Mouse (Mus musculus) liver, embryonic 13.5 days (tissue): ENCODE results near the gene Arl5a. TPM values are rescaled to one million over a fixed set of nuclear protein-coding genes. Genes with fewer than 3 reads are reported as not detected.

Experiments used
- ATAC-seq: fragments of 200-750 bp; cut with Nextera tagmentation; 2 replicates; pipeline ENCODE4 v1.8.0; 2017; ENCODE audit warnings: low read depth, mild to moderate bottlenecking, moderate number of reproducible peaks, moderate library complexity
- DNase-seq: peaks from one replicate; pipeline ENCODE4 v3.0.0; 2022
- H3K27ac ChIP-seq: fragments of 300-500 bp; sonication (generic); 2 replicates; pipeline ENCODE4 v1.5.1; 2015; ENCODE audit warnings: moderate library complexity, mild to moderate bottlenecking, inconsistent platforms
- H3K27me3 ChIP-seq: fragments of 300-500 bp; sonication (generic); 2 replicates; pipeline ENCODE4 v1.6.1; 2015; ENCODE audit warnings: mild to moderate bottlenecking, inconsistent platforms
- H3K36me3 ChIP-seq: fragments of 300-500 bp; sonication (generic); 2 replicates; pipeline ENCODE4 v1.6.1; 2015; ENCODE audit warnings: mild to moderate bottlenecking, inconsistent platforms
- H3K4me1 ChIP-seq: fragments of 300-500 bp; sonication (generic); replicated peaks from 2 replicates; pipeline ENCODE4 v1.6.1; 2015; ENCODE audit warnings: inconsistent platforms
- H3K4me2 ChIP-seq: fragments of 300-500 bp; sonication (generic); 2 replicates; pipeline ENCODE4 v1.6.1; 2015; ENCODE audit warnings: inconsistent platforms, mild to moderate bottlenecking, moderate library complexity
- H3K4me3 ChIP-seq: fragments of 300-500 bp; sonication (generic); replicated peaks from 2 replicates; pipeline ENCODE4 v1.5.1; 2015; ENCODE audit warnings: mild to moderate bottlenecking, inconsistent platforms
- H3K9ac ChIP-seq: fragments of 300-500 bp; sonication (generic); 2 replicates; pipeline ENCODE4 v1.6.1; 2015; ENCODE audit warnings: mild to moderate bottlenecking, inconsistent platforms
- H3K9me3 ChIP-seq: fragments of 300-500 bp; sonication (generic); replicated peaks from 2 replicates; pipeline ENCODE4 v1.6.1; 2016; ENCODE audit warnings: inconsistent platforms
- WGBS: fragments of 180-500 bp; shearing (Covaris S2); methylation state at CpG from one replicate; pipeline ENCODE4 v1.1.7; 2015; ENCODE audit not compliant: insufficient replicate concordance; 5-methylcytosine and 5-hydroxymethylcytosine counted together
- polyA plus RNA-seq: library from polyadenylated mRNA; unstranded; fragments of >200 nt; fragmentation: Nextera tagmentation; extraction: Ambion mirVana; gene quantifications from 2 replicates; pipeline ENCODE4 v1.2.1, GENCODE M21; 2015

Gene Arl5a
- polyA plus RNA-seq, 1 experiment from 2014 or later = 26.1 TPM

DNA sequence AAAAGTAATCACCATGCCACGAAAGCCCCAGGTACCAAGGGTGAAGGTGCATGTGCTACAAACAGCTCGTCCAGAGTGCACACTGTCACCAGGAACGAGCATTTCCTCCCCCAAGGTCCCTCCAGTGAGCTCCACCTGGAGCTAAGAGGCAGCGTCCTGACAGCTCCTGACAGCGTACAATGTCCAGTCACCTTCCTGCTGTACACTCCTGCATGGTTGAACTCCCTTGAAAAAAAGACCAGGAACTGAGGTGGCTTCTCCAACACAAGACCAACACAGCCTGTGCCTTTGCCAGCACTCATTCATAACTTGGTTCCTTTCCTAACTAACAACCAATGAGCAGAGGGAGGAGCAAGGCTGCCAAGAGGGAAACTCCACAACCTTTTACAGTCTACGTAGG is 3.5 kb downstream of the Arl5a start:
- peak overlapping the region; percentile 21 for H3K4me3 ChIP-seq
- WGBS = 38% methylated on average over 6 of the region's 6 CpGs
- peak overlapping the region; percentile 44; the same call in 1 of the 2 replicates for H3K9ac ChIP-seq
- DNase-seq (no peak), ATAC-seq (no peak)
- H3K27ac ChIP-seq = peak overlapping the region; percentile 20; the same call in 1 of the 2 replicates
- peaks cover 10% of the 10 kb centered on the region for H3K36me3 ChIP-seq
- peak overlapping the region; percentile 75 for H3K4me2 ChIP-seq
- H3K27me3 ChIP-seq = no peaks in the 10 kb centered on the region
- H3K4me1 ChIP-seq = peaks cover 63% of the 10 kb centered on the region
- H3K9me3 ChIP-seq = no peaks in the 10 kb centered on the region

DNA sequence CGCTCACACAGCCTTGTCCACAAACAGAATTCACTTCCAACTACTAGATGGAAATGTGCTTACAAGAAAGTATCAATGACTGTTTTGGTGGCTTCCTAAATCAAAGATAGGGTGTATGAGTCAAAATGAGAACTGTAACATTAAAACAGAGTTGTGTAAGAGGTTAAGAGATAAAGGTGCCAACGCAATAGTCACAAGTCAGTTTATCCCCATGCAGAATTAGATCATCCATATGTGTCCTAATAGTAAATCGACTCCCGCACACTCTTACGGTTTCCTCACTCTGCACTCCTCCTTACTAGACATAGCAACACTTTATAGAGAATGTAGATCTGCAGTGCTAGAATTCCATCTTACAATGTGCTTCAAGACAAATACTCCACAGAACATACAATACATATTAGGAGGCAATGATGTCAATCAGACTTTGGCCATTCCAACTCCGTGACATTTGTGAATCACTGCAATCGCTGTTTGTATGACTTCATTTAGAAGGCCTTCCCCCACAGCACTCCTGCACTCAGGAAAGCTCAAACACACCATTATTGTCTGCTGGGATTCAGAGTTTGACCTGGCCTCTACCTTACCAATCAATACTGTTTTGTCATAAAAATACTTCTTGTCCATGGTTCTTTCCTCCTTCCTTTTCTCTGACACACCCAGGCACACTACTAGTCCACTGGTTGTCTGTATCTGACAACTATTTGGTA is 4.5 kb downstream of the Arl5a start:
- ATAC-seq (no peak), DNase-seq (no peak)
- no peaks in the 10 kb centered on the region for H3K9me3 ChIP-seq
- peaks cover 20% of the 10 kb centered on the region for H3K36me3 ChIP-seq
- no peak overlapping the region for H3K27ac ChIP-seq
- peaks cover 53% of the 10 kb centered on the region for H3K4me1 ChIP-seq
- H3K27me3 ChIP-seq = no peaks in the 10 kb centered on the region
- WGBS = 74% methylated on average over 7 of the region's 7 CpGs
- H3K9ac ChIP-seq = no peak overlapping the region
- H3K4me2 ChIP-seq = 0 out of 2 replicates have a peak overlapping the region, but pooled peaks have one; percentile 6
- no peak overlapping the region for H3K4me3 ChIP-seq

DNA sequence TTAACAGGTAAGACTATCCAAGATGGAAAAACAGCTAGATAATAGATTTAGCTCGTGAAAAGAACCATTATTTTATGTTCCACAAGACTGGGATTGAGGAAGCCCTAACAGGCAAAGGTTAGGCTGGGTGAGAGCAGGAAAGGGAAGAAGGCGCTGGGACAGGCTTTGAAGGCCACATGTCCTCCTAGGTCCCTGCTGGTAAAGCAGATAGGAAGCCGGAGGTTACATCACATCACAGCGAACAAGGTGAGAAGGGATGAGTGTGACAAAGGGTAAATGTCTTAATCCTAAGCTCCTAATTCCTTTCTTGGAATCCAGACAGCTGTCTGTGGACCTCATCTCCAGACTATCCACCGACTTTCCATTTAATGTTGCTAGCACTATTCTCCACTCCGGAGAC is 5.4 kb downstream of the Arl5a start:
- DNase-seq = no peak
- Histone ChIP-seq H3K27me3 (no peaks in the 10 kb centered on the region), H3K9ac (no peak overlapping the region), H3K4me2 (no peak overlapping the region), H3K4me3 (no peak overlapping the region), H3K27ac (no peak overlapping the region), H3K4me1 (peaks cover 53% of the 10 kb centered on the region), H3K9me3 (no peaks in the 10 kb centered on the region), H3K36me3 (peaks cover 23% of the 10 kb centered on the region)
- 48% methylated on average over 6 of the region's 6 CpGs for WGBS
- ATAC-seq = no peak

DNA sequence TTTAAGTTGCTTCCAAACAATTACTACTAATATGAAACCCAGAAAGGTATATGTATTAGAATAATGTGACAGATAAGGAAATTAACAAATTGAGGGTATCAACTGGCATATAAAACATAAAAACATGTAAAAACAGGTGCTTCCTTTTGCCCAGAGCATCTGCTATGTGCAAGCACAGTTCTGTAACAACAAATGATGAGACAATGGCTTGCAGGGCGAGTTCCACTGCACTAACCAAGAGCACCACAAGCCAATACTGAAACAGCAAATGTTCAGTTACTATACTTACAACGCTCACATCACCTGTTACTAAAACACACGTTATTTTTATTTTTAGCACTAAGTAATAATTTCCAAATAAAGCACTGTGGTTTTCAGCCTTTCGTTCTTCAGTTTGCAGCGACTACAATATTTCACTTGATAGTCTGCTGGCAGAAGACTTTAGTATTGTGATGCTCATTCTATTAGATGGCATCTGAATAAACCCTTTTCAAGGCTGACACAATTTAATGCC is 12.1 kb downstream of the Arl5a start:
- H3K36me3 ChIP-seq = peaks cover 68% of the 10 kb centered on the region
- 86% methylated on average over 5 of the region's 5 CpGs for WGBS

GRCm38 (mm10) chr2:52406480-52406879 is 18.2 kb downstream of the Arl5a start:
- WGBS = 69% methylated on average over 1 of the region's 1 CpGs
- no peak overlapping the region for H3K9ac ChIP-seq
- no peak overlapping the region for H3K4me3 ChIP-seq
- no peak overlapping the region for H3K4me2 ChIP-seq
- H3K27ac ChIP-seq = no peak overlapping the region
- peaks cover 82% of the 10 kb centered on the region for H3K36me3 ChIP-seq
- H3K9me3 ChIP-seq = peaks cover 17% of the 10 kb centered on the region
- H3K27me3 ChIP-seq = no peaks in the 10 kb centered on the region
- DNase-seq (no peak), ATAC-seq (no peak)
- no peaks in the 10 kb centered on the region for H3K4me1 ChIP-seq

More for the DNA sequence above, 12.1 kb downstream of the Arl5a start:
- ATAC-seq (no peak), DNase-seq (no peak)
- Histone ChIP-seq H3K4me1 (0 out of 2 replicates have a peak, but pooled peaks cover under 1% of the 10 kb centered on the region), H3K27ac (no peak overlapping the region), H3K9me3 (peaks cover 20% of the 10 kb centered on the region), H3K9ac (no peak overlapping the region), H3K4me2 (no peak overlapping the region), H3K4me3 (no peak overlapping the region), H3K27me3 (no peaks in the 10 kb centered on the region)

- H3K9ac ChIP-seq = no peak overlapping the region
- H3K27me3 ChIP-seq = no peaks in the 10 kb centered on the region
- no peak overlapping the region for H3K27ac ChIP-seq
- no peak overlapping the region for H3K4me3 ChIP-seq
- 85% methylated on average over 5 of the region's 5 CpGs for WGBS
- DNase-seq (no peak), ATAC-seq (no peak)
- peaks cover 72% of the 10 kb centered on the region for H3K36me3 ChIP-seq
- no peak overlapping the region for H3K4me2 ChIP-seq
- peaks cover 6% of the 10 kb centered on the region for H3K9me3 ChIP-seq
- no peaks in the 10 kb centered on the region for H3K4me1 ChIP-seq
Measured at GRCm38 (mm10) chr2:52405238-52405637, 19.5 kb downstream of the Arl5a start.

GRCm38 (mm10) chr2:52394529-52394928 is 30.2 kb downstream of the Arl5a start:
- H3K36me3 ChIP-seq = peaks cover 6% of the 10 kb centered on the region
- H3K27ac ChIP-seq = no peak overlapping the region
- no peak overlapping the region for H3K4me3 ChIP-seq
- H3K4me2 ChIP-seq = no peak overlapping the region
- H3K4me1 ChIP-seq = peaks cover 3% of the 10 kb centered on the region; the same call in 1 of the 2 replicates
- H3K9me3 ChIP-seq = no peaks in the 10 kb centered on the region
- H3K9ac ChIP-seq = no peak overlapping the region
- ATAC-seq (no peak), DNase-seq (no peak)
- WGBS = 73% methylated on average over 5 of the region's 5 CpGs
- no peaks in the 10 kb centered on the region for H3K27me3 ChIP-seq

DNA sequence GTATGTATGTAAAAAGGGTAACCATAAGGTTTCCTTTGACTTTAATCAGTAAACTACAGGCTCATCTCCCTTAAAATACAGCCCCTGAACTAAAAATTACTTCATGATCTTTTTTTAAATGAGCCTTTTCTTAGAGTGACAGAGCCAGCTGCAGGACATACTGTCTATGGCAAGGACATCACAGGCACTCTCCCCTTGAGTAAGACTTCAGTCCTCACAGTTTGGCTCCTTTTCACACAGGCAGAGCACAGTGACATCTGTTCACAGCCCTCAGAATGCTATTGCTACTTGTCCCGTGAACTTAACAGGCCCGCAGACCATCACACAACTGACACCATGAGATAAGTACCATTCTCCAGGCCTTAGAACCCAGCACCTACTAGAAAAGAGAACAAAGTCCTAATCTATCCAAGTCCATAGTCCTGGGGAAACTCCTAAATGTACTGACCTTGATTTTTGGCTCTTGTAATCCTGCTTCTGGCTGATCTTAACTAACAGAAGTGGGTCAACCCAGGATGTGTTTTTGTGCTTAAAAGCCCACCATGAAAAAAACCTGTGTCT is 34.2 kb downstream of the Arl5a start:
- Histone ChIP-seq H3K9me3 (no peaks in the 10 kb centered on the region), H3K27me3 (no peaks in the 10 kb centered on the region), H3K27ac (no peak overlapping the region), H3K4me1 (peaks cover 9% of the 10 kb centered on the region; the same call in 1 of the 2 replicates), H3K36me3 (no peaks in the 10 kb centered on the region), H3K9ac (no peak overlapping the region), H3K4me2 (no peak overlapping the region), H3K4me3 (no peak overlapping the region)
- ATAC-seq (no peak), DNase-seq (no peak)
- 53% methylated on average over 2 of the region's 2 CpGs for WGBS

DNA sequence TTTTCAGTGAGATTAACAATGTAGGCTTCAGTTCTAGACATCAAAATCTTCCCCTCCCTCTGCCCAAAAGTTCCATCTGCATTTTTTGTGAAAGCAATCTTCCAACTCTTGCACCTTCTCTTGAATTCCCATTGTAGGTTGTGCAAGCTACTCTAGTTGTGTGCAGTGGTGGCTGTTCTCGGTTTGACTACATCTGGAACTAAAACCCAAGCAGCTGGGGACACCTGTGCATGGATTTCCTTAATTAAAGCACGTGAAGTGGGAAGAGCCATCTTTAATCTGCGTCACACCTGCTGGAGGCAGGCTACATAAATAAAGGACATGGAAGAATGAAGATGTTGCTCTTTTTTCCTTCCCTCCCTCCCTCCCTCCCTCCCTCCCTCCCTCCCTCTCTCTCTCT is 34.7 kb downstream of the Arl5a start:
- 63% methylated on average over 3 of the region's 3 CpGs for WGBS
- Histone ChIP-seq H3K27ac (no peak overlapping the region), H3K4me3 (no peak overlapping the region)

GRCm38 (mm10) chr2:52386451-52386850 is 38.2 kb downstream of the Arl5a start:
- WGBS = 59% methylated on average over 6 of the region's 6 CpGs
- H3K4me2 ChIP-seq = no peak overlapping the region

More for the DNA sequence above, 34.7 kb downstream of the Arl5a start:
- Histone ChIP-seq H3K27me3 (no peaks in the 10 kb centered on the region), H3K9ac (no peak overlapping the region), H3K36me3 (no peaks in the 10 kb centered on the region), H3K4me2 (no peak overlapping the region), H3K4me1 (peaks cover 9% of the 10 kb centered on the region; the same call in 1 of the 2 replicates), H3K9me3 (no peaks in the 10 kb centered on the region)
- DNase-seq (no peak), ATAC-seq (no peak)

GRCm38 (mm10) chr2:52386037-52386436 is 38.7 kb downstream of the Arl5a start:
- Histone ChIP-seq H3K27me3 (no peaks in the 10 kb centered on the region), H3K4me1 (peaks cover 6% of the 10 kb centered on the region; the same call in 1 of the 2 replicates), H3K4me3 (no peak overlapping the region), H3K9ac (no peak overlapping the region), H3K36me3 (no peaks in the 10 kb centered on the region), H3K4me2 (no peak overlapping the region), H3K9me3 (no peaks in the 10 kb centered on the region), H3K27ac (no peak overlapping the region)
- WGBS = 36% methylated on average over 7 of the region's 7 CpGs
- ATAC-seq (no peak), DNase-seq (no peak)

More at GRCm38 (mm10) chr2:52386451-52386850, 38.2 kb downstream of the Arl5a start:
- ATAC-seq (no peak), DNase-seq (no peak)
- H3K9ac ChIP-seq = no peak overlapping the region
- H3K4me1 ChIP-seq = peaks cover 6% of the 10 kb centered on the region; the same call in 1 of the 2 replicates
- no peak overlapping the region for H3K4me3 ChIP-seq
- H3K27ac ChIP-seq = no peak overlapping the region
- H3K36me3 ChIP-seq = no peaks in the 10 kb centered on the region
- no peaks in the 10 kb centered on the region for H3K27me3 ChIP-seq
- no peaks in the 10 kb centered on the region for H3K9me3 ChIP-seq
